Mouse (Mus musculus) forebrain, embryonic 10.5 days (tissue): ENCODE results near the gene Prl2a1. TPM values are rescaled to one million over a fixed set of nuclear protein-coding genes. Genes with fewer than 3 reads are reported as not detected.
"Not testable (repeated sequence)": the region's sequence is repeated elsewhere in the genome, so short reads cannot be mapped to it uniquely, and the experiment has no call there.

ENCODE experiments used
- DNase-seq: peaks from one replicate; pipeline ENCODE4 v3.0.0-alpha.2; 2017; ENCODE audit warnings: low spot score; ENCODE audit errors: extremely low spot score
- H3K27ac ChIP-seq: fragments of 300-500 bp; sonication (generic); 2 replicates; pipeline ENCODE4 v1.5.1; 2016; ENCODE audit warnings: mild to moderate bottlenecking
- H3K27me3 ChIP-seq: fragments of 300-500 bp; sonication (generic); 2 replicates; pipeline ENCODE4 v1.6.1; 2016; ENCODE audit warnings: mild to moderate bottlenecking; ENCODE audit not compliant: poor library complexity, severe bottlenecking
- H3K36me3 ChIP-seq: fragments of 300-500 bp; sonication (generic); replicated peaks from 2 replicates; pipeline ENCODE4 v1.6.1; 2016; ENCODE audit warnings: mild to moderate bottlenecking, moderate library complexity
- H3K4me1 ChIP-seq: fragments of 300-500 bp; sonication (generic); 2 replicates; pipeline ENCODE4 v1.6.1; 2016
- H3K4me3 ChIP-seq: fragments of 300-500 bp; sonication (generic); 2 replicates; pipeline ENCODE4 v1.5.1; 2016; ENCODE audit warnings: mild to moderate bottlenecking, moderate library complexity
- H3K9me3 ChIP-seq: fragments of 300-500 bp; sonication (generic); 2 replicates; pipeline ENCODE4 v1.6.1; 2016; ENCODE audit warnings: mild to moderate bottlenecking, moderate library complexity
- WGBS: fragments of 180-500 bp; shearing (Covaris S2); methylation state at CpG from one replicate; pipeline ENCODE4 v1.1.7; 2016; 5-methylcytosine and 5-hydroxymethylcytosine counted together
- polyA plus RNA-seq: library from polyadenylated mRNA; unstranded; fragments of >200 nt; fragmentation: Nextera tagmentation; extraction: Ambion mirVana; gene quantifications from 2 replicates; pipeline ENCODE4 v1.2.1, GENCODE M21; 2016

The Prl2a1 gene
- not detected in 2 replicates for polyA plus RNA-seq

GRCm38 (mm10) chr13:27801354-27801753, at the start of gene Prl2a1:
Gene Prl2a1 (plus strand): TSS chr13:27801654.
- WGBS = 88% methylated on average over 1 of the region's 1 CpGs
- DNase-seq = no peak
- Histone ChIP-seq H3K4me3 (no peak within 1 kb of the TSS), H3K36me3 (no peaks in the 10 kb centered on the region), H3K27ac (no peak within 1 kb of the TSS), H3K4me1 (no peaks in the 10 kb centered on the region), H3K9me3 (no peaks in the 10 kb centered on the region), H3K27me3 (no peaks in the 10 kb centered on the region)

DNA sequence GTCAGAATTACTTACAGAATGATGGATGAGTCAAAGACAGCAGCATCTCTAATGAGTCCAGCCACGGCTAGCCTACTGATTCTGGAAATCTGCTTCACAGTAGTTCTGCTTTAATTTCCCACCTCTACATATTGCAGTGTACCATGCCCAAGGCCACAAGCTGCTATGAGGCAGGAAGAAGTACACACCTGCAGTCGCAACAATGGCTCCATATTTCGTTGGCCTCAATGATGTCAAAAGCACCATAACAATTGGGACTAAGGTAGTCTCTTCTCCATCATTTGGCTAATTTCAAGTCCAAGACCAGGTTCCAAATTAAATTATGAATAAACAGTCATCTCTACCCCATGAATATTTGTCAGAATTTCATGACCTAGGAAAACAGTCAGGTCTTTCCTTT, 20.8 kb upstream of the Prl2a1 start, which contains the start of gene Prl7c1:
Prl7c1 (minus strand) TSS at position 101 of the 400 bp plus-strand sequence.
- H3K27ac ChIP-seq, H3K27me3 ChIP-seq, H3K4me3 ChIP-seq, H3K36me3 ChIP-seq, H3K4me1 ChIP-seq, H3K9me3 ChIP-seq, DNase-seq: not testable (repeated sequence)
- 93% methylated on average over 3 of the region's 3 CpGs for WGBS

GRCm38 (mm10) chr13:27799303-27799702, 2.2 kb upstream of the Prl2a1 start:
- no peak for DNase-seq
- H3K27ac ChIP-seq = no peak overlapping the region
- WGBS = 89% methylated on average over 4 of the region's 4 CpGs
- no peaks in the 10 kb centered on the region for H3K36me3 ChIP-seq
- H3K4me1 ChIP-seq = no peaks in the 10 kb centered on the region
- no peak overlapping the region for H3K4me3 ChIP-seq
- H3K27me3 ChIP-seq = no peaks in the 10 kb centered on the region
- no peaks in the 10 kb centered on the region for H3K9me3 ChIP-seq

DNA sequence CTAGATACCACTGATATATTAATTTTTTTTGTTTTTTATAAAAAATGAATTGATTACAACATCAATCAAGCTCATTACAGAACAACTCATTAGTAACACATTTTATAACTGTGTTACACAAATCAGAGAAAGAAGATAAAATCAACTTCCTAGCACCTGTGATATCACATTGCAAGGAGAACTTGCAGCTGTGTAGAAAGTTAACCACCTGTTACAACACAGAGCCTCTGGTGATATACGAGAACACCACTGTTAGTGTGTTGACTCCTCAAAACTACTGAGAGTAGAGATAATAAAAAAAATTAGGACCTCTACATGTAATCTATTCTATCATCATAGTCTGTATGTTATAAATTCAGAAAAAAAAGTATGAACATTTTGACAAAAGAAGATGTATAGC, 1.3 kb downstream of the Prl2a1 start:
- no peak overlapping the region for H3K27ac ChIP-seq
- no peaks in the 10 kb centered on the region for H3K9me3 ChIP-seq
- no peaks in the 10 kb centered on the region for H3K36me3 ChIP-seq
- 91% methylated on average over 1 of the region's 1 CpGs for WGBS
- DNase-seq = no peak
- no peaks in the 10 kb centered on the region for H3K4me1 ChIP-seq
- H3K27me3 ChIP-seq = no peaks in the 10 kb centered on the region
- H3K4me3 ChIP-seq = no peak overlapping the region

- Histone ChIP-seq H3K27me3 (no peaks in the 10 kb centered on the region), H3K27ac (no peak within 1 kb of the TSS), H3K36me3 (no peaks in the 10 kb centered on the region), H3K4me3 (no peak within 1 kb of the TSS), H3K9me3 (no peaks in the 10 kb centered on the region), H3K4me1 (no peaks in the 10 kb centered on the region)
- 89% methylated on average over 3 of the region's 3 CpGs for WGBS
- no peak for DNase-seq
These were observed 47.6 kb downstream of the Prl2a1 start, which contains the start of gene Prl2c1 for GRCm38 (mm10) chr13:27849042-27849441. Gene Prl2c1 (plus strand): TSS chr13:27849342.

Other genes with a start within 250 kb of the Prl2a1 start
- not detected in 2 replicates for gene Prl8a9, start 237.0 kb upstream of the Prl2a1 start, polyA plus RNA-seq
- gene Prl8a1, start 219.5 kb upstream of the Prl2a1 start, polyA plus RNA-seq = not detected in 2 replicates
- not detected in 2 replicates for gene Prl7b1, start 191.1 kb upstream of the Prl2a1 start, polyA plus RNA-seq
- gene Prl7a1, start 159.2 kb upstream of the Prl2a1 start, polyA plus RNA-seq = not detected in 2 replicates
- gene Prl7a2, start 133.6 kb upstream of the Prl2a1 start, polyA plus RNA-seq = not detected in 2 replicates
- not detected in 2 replicates for gene Prl7d1, start 84.9 kb upstream of the Prl2a1 start, polyA plus RNA-seq
- not detected in 2 replicates for gene Prl7c1, start 20.9 kb upstream of the Prl2a1 start, polyA plus RNA-seq
- not detected in 2 replicates for gene Prl2c1, start 47.7 kb downstream of the Prl2a1 start, polyA plus RNA-seq
- not detected in 2 replicates for gene Prl4a1, start 214.6 kb downstream of the Prl2a1 start, polyA plus RNA-seq